Mouse (Mus musculus): ENCODE measurements around the gene Glis1. TPM values are rescaled to one million over a fixed set of nuclear protein-coding genes. Genes with fewer than 3 reads are reported as not detected.

Gene Glis1
- total and polyA plus RNA-seq, 2 experiments from 2014 or later = 1.4 to 2.1 TPM

DNA sequence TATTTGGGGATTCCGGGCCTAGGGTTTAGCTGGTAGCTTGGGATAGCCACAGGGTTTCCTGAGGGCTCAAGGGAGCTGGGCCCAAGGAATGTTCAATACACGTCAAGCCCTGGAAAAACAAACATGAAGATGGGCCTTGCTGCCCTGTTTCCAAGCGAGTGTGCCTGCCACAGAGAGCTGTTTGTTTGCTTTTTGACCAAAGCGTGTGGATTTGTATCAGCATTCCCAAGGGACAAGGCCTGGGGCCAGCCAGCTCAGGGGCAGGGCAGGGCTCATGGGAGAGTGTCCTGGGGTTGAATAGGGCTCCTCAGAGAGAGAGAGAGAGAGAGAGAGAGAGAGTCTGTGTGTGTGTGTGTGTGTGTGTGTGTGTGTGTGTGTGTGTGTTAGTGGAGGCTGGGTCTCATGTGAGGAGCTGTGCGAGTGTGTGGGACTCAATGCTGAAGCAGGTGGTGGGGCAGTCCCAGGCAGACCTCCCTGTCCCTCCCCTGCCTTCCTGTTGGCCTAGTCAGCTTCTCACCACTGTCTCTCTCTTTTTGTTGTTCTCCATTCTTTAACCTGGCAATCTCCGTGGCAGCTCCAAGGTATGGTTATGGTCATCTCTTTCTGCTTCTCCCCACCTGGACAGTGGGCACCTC, 183.3 kb downstream of the Glis1 start:
- H3K4me2 ChIP-seq (ENCODE audit: low read depth, low read length, poor library complexity, severe bottlenecking) = no peak overlapping the region
- WGBS = 62% methylated on average over 6 of the region's 6 CpGs
- H3K9ac ChIP-seq (replicated peaks; ENCODE audit: low read length, poor library complexity, severe bottlenecking) = no peak overlapping the region
- H3K4me1 ChIP-seq (ENCODE audit: insufficient read depth, low read length) = peaks cover 3% of the 10 kb centered on the region; the same call in 1 of the 2 replicates
- no peak overlapping the region for H3K4me3 ChIP-seq (ENCODE audit: low read depth, low read length)
- no peak for TF ChIP-seq CTCF (IDR thresholded peaks at IDR 0.05)
- no peaks in the 10 kb centered on the region for H3K27me3 ChIP-seq (ENCODE audit: insufficient read depth, low read length)
- H3K27ac ChIP-seq (ENCODE audit: low read depth, low read length) = no peak overlapping the region
- ATAC-seq (ENCODE audit: low FRiP score) (no peak), DNase-seq (ENCODE audit: low spot score) (no peak)
- no peaks in the 10 kb centered on the region for H3K36me3 ChIP-seq (ENCODE audit: insufficient read depth, low read length)
- no peaks in the 10 kb centered on the region for H3K9me3 ChIP-seq (ENCODE audit: low read length)

DNA sequence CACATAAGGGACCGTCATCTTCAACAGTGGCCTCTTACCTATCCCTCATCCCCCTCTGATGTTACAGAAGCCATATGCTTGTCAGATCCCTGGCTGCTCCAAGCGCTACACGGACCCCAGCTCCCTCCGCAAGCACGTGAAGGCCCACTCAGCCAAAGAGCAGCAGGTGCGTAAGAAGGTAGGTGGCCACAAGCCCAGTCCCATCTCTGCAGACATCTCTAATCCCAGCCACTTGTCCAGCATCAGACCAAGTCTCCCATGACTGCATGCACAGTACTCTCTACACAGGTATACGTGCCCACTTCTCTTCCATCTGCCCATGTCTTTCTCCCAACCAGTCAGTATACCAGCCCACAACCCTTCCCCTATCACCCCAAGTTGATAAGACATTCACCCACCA, 185.1 kb downstream of the Glis1 start:
- 97% methylated on average over 7 of the region's 7 CpGs for WGBS
- Histone ChIP-seq H3K4me3 (ENCODE audit: low read depth, low read length) (no peak overlapping the region), H3K4me2 (ENCODE audit: low read depth, low read length, poor library complexity, severe bottlenecking) (no peak overlapping the region), H3K9me3 (ENCODE audit: low read length) (no peaks in the 10 kb centered on the region), H3K27me3 (ENCODE audit: insufficient read depth, low read length) (no peaks in the 10 kb centered on the region), H3K4me1 (ENCODE audit: insufficient read depth, low read length) (peaks cover 3% of the 10 kb centered on the region; the same call in 1 of the 2 replicates), H3K9ac (replicated peaks; ENCODE audit: low read length, poor library complexity, severe bottlenecking) (no peak overlapping the region), H3K36me3 (ENCODE audit: insufficient read depth, low read length) (no peaks in the 10 kb centered on the region), H3K27ac (ENCODE audit: low read depth, low read length) (no peak overlapping the region)
- DNase-seq (ENCODE audit: low spot score) (no peak), ATAC-seq (ENCODE audit: low FRiP score) (no peak)
- no peak for TF ChIP-seq CTCF (IDR thresholded peaks at IDR 0.05)

DNA sequence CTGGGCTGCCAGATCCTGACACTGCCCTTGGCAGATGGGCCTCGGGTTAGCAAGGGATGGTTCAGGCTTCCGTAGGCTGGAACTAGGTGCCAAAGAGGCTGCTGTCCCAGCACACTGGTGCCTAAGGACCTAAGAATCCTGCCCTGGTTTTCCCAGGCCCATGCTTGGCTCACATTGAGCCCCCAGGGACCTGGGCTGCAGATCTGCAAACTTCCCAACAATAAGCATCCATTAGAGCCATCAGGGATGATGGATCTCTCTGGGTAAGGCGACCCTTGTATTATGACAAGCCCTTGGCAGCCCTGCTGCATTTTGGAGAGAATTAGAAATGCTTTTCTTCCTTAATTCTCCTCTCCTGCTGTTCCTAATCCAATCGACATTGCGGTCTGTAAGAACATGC, 187.0 kb downstream of the Glis1 start:
- Histone ChIP-seq H3K4me2 (ENCODE audit: low read depth, low read length, poor library complexity, severe bottlenecking) (no peak overlapping the region), H3K9me3 (ENCODE audit: low read length) (no peaks in the 10 kb centered on the region), H3K4me1 (ENCODE audit: insufficient read depth, low read length) (peaks cover 3% of the 10 kb centered on the region; the same call in 1 of the 2 replicates), H3K36me3 (ENCODE audit: insufficient read depth, low read length) (no peaks in the 10 kb centered on the region), H3K27ac (ENCODE audit: low read depth, low read length) (no peak overlapping the region), H3K4me3 (ENCODE audit: low read depth, low read length) (no peak overlapping the region), H3K9ac (replicated peaks; ENCODE audit: low read length, poor library complexity, severe bottlenecking) (no peak overlapping the region), H3K27me3 (ENCODE audit: insufficient read depth, low read length) (no peaks in the 10 kb centered on the region)
- WGBS = 60% methylated on average over 5 of the region's 5 CpGs
- ATAC-seq (ENCODE audit: low FRiP score) = no peak
- DNase-seq (ENCODE audit: low spot score) = peak; percentile 51
- no peak for TF ChIP-seq CTCF (IDR thresholded peaks at IDR 0.05)

DNA sequence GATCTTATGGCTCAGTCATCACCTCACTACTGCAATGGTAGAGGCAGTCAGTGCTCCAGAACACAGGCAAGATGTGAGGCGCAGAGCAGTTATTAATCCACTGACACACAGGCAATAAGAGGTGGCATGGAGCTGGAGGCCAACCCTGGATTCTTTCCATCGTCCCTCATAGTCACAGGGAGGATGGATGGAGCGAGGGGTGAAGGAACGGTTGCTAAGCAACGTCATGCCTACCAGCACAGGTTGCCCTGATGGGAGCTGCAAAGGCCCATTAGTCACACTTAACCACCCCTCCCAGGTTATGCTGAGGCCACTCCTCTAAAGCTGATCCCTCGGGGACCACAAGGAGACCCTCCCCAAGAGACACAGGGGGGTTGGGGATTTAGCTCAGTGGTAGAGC, 187.9 kb downstream of the Glis1 start:
- Histone ChIP-seq H3K27ac (ENCODE audit: low read depth, low read length) (no peak overlapping the region), H3K36me3 (ENCODE audit: insufficient read depth, low read length) (no peaks in the 10 kb centered on the region), H3K9me3 (ENCODE audit: low read length) (no peaks in the 10 kb centered on the region), H3K4me1 (ENCODE audit: insufficient read depth, low read length) (peaks cover 3% of the 10 kb centered on the region; the same call in 1 of the 2 replicates), H3K4me2 (ENCODE audit: low read depth, low read length, poor library complexity, severe bottlenecking) (no peak overlapping the region), H3K4me3 (ENCODE audit: low read depth, low read length) (no peak overlapping the region), H3K27me3 (ENCODE audit: insufficient read depth, low read length) (no peaks in the 10 kb centered on the region), H3K9ac (replicated peaks; ENCODE audit: low read length, poor library complexity, severe bottlenecking) (no peak overlapping the region)
- DNase-seq (ENCODE audit: low spot score) (peak; percentile 48), ATAC-seq (ENCODE audit: low FRiP score) (no peak)
- WGBS = 58% methylated on average over 6 of the region's 6 CpGs
- TF ChIP-seq CTCF (IDR thresholded peaks at IDR 0.05) = no peak

DNA sequence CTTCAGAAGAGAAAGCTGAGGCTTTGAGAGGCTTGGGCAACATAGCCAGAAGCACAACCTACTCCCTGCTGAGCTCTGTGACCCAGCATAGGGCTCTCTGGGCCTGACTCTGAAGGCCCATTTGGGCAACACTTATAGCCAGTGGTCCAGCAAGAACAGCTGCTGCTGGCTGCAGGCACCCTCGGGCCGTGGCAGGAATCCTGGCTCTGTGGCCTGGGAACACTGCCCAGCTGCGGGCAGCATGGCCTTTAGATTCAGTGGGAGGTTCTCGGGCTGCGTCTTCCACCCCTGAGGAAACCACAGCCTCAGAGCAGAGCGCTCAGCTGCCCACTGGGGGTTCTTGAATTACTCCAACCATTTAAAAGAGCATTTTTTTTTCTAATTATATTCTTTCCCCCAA, 189.5 kb downstream of the Glis1 start:
- Histone ChIP-seq H3K4me3 (ENCODE audit: low read depth, low read length) (no peak overlapping the region), H3K9ac (replicated peaks; ENCODE audit: low read length, poor library complexity, severe bottlenecking) (no peak overlapping the region), H3K27me3 (ENCODE audit: insufficient read depth, low read length) (no peaks in the 10 kb centered on the region), H3K4me1 (ENCODE audit: insufficient read depth, low read length) (0 out of 2 replicates have a peak, but pooled peaks cover 3% of the 10 kb centered on the region), H3K9me3 (ENCODE audit: low read length) (no peaks in the 10 kb centered on the region), H3K36me3 (ENCODE audit: insufficient read depth, low read length) (no peaks in the 10 kb centered on the region), H3K4me2 (ENCODE audit: low read depth, low read length, poor library complexity, severe bottlenecking) (no peak overlapping the region), H3K27ac (ENCODE audit: low read depth, low read length) (no peak overlapping the region)
- no peak for TF ChIP-seq CTCF (IDR thresholded peaks at IDR 0.05)
- ATAC-seq (ENCODE audit: low FRiP score) = no peak
- DNase-seq (ENCODE audit: low spot score) = no peak
- 63% methylated on average over 6 of the region's 6 CpGs for WGBS

DNA sequence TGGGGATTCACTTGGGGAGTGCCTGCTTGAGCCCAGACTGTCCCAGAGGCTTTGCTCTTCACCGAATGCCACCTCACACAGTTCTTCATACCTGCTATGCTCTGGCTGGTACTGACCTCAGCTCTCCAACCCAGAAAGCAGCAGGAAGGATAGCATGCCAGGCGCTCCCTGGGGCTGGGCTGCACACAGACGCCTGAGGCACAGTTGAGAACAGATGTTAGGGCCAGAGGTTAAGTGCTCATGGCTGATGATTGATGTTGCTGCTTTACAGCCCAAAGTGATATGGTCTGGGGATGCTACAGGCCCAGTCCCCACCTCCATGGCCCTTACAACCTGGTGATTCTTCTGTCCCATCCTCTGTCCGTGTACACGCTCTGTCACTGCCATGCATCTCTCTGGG, 190.6 kb downstream of the Glis1 start:
- Histone ChIP-seq H3K4me3 (ENCODE audit: low read depth, low read length) (no peak overlapping the region), H3K27ac (ENCODE audit: low read depth, low read length) (no peak overlapping the region), H3K4me1 (ENCODE audit: insufficient read depth, low read length) (0 out of 2 replicates have a peak, but pooled peaks cover 3% of the 10 kb centered on the region), H3K36me3 (ENCODE audit: insufficient read depth, low read length) (no peaks in the 10 kb centered on the region), H3K9ac (replicated peaks; ENCODE audit: low read length, poor library complexity, severe bottlenecking) (no peak overlapping the region), H3K4me2 (ENCODE audit: low read depth, low read length, poor library complexity, severe bottlenecking) (no peak overlapping the region), H3K27me3 (ENCODE audit: insufficient read depth, low read length) (no peaks in the 10 kb centered on the region), H3K9me3 (ENCODE audit: low read length) (no peaks in the 10 kb centered on the region)
- WGBS = 81% methylated on average over 5 of the region's 5 CpGs
- ATAC-seq (ENCODE audit: low FRiP score) (no peak), DNase-seq (ENCODE audit: low spot score) (no peak)
- TF ChIP-seq CTCF (IDR thresholded peaks at IDR 0.05) = no peak
